ENCODE assay signal across 17 mouse cellular contexts in genomic region chr1:73118661-73119060, GRCm38 (mm10).
DNase-seq lines count a peak whose midpoint lies in the region; ATAC-seq lines count a peak whose summit lies in the region.
"Had no signal": no experiment of that assay in that cellular context is flagged by ENCODE, and none has a peak within 500 bp of the region (broad histone marks: within the 10 kb centered on the region; RNA-seq: fewer than 3 reads in every experiment).

No protein-coding gene starts in this region.

- no peaks in the 10 kb centered on the region for H3K9me3 ChIP-seq in heart, embryonic 11.5 days (replicated peaks; ENCODE audit: control insufficient read depth, low read length)
- H3K9me3 ChIP-seq in midbrain, embryonic 11.5 days (ENCODE audit: control insufficient read depth, low read length), result no peaks in the 10 kb centered on the region
- no peaks in the 10 kb centered on the region for H3K9me3 ChIP-seq in midbrain, embryonic 14.5 days (ENCODE audit: control insufficient read depth, low read length)
- H3K9me3 ChIP-seq: hindbrain, embryonic 12.5 days; liver, embryonic 13.5 days; midbrain, embryonic 10.5 days had no signal

- no peaks in the 10 kb centered on the region for H3K27me3 ChIP-seq in heart, embryonic 11.5 days (ENCODE audit: control insufficient read depth, insufficient read depth, low read length)
- no peaks in the 10 kb centered on the region for H3K27me3 ChIP-seq in midbrain, embryonic 11.5 days (ENCODE audit: control insufficient read depth, insufficient read depth, low read length)
- no peaks in the 10 kb centered on the region for H3K27me3 ChIP-seq in midbrain, embryonic 14.5 days (ENCODE audit: control insufficient read depth, insufficient read depth, low read length)
- H3K27me3 ChIP-seq: hindbrain, embryonic 12.5 days had no signal

- no peak for ATAC-seq in heart, embryonic 11.5 days (replicated peaks; ENCODE audit: insufficient number of reproducible peaks, low FRiP score, low TSS enrichment)
- ATAC-seq in midbrain, embryonic 11.5 days (ENCODE audit: low FRiP score), result no peak
- ATAC-seq in midbrain, embryonic 14.5 days (ENCODE audit: low FRiP score, low TSS enrichment), result no peak
- ATAC-seq: forebrain, embryonic 16.5 days; intestine, postnatal 0 days had no signal

- 77% methylated on average over 6 of the region's 6 CpGs for WGBS in heart, embryonic 11.5 days (ENCODE audit: insufficient replicate concordance)
- WGBS in midbrain, embryonic 11.5 days, result 79% methylated on average over 6 of the region's 6 CpGs
- WGBS in midbrain, embryonic 14.5 days, result 76% methylated on average over 6 of the region's 6 CpGs

- H3K4me1 ChIP-seq in heart, embryonic 11.5 days (ENCODE audit: control insufficient read depth, insufficient read depth, low read length), result no peaks in the 10 kb centered on the region
- H3K4me1 ChIP-seq in midbrain, embryonic 11.5 days (ENCODE audit: control insufficient read depth, insufficient read depth, low read length), result no peaks in the 10 kb centered on the region
- no peaks in the 10 kb centered on the region for H3K4me1 ChIP-seq in midbrain, embryonic 14.5 days (ENCODE audit: control insufficient read depth, insufficient read depth, low read length)
- H3K4me1 ChIP-seq: liver, embryonic 13.5 days had no signal

- no peak overlapping the region for H3K9ac ChIP-seq in heart, embryonic 11.5 days (ENCODE audit: low read depth, low read length)
- no peak overlapping the region for H3K9ac ChIP-seq in midbrain, embryonic 11.5 days (ENCODE audit: low read length)
- H3K9ac ChIP-seq in midbrain, embryonic 14.5 days (replicated peaks; ENCODE audit: low read length), result no peak overlapping the region
- H3K9ac ChIP-seq: hindbrain, embryonic 12.5 days; liver, embryonic 13.5 days had no signal

- H3K27ac ChIP-seq in heart, embryonic 11.5 days (ENCODE audit: low read depth, low read length), result no peak overlapping the region
- H3K27ac ChIP-seq in midbrain, embryonic 11.5 days (ENCODE audit: low read depth, low read length), result no peak overlapping the region
- no peak overlapping the region for H3K27ac ChIP-seq in midbrain, embryonic 14.5 days (replicated peaks; ENCODE audit: low read depth, low read length)
- H3K27ac ChIP-seq: hindbrain, embryonic 12.5 days; liver, embryonic 13.5 days; midbrain, embryonic 10.5 days had no signal

- H3K36me3 ChIP-seq in heart, embryonic 11.5 days (ENCODE audit: control insufficient read depth, insufficient read depth, low read length), result no peaks in the 10 kb centered on the region
- H3K36me3 ChIP-seq in midbrain, embryonic 11.5 days (ENCODE audit: control insufficient read depth, insufficient read depth, low read length), result no peaks in the 10 kb centered on the region
- H3K36me3 ChIP-seq in midbrain, embryonic 14.5 days (ENCODE audit: control insufficient read depth, insufficient read depth, low read length), result no peaks in the 10 kb centered on the region
- H3K36me3 ChIP-seq: hindbrain, embryonic 12.5 days; liver, embryonic 13.5 days; midbrain, embryonic 10.5 days had no signal

- no peak overlapping the region for H3K4me3 ChIP-seq in heart, embryonic 11.5 days (ENCODE audit: low read depth, low read length)
- no peak overlapping the region for H3K4me3 ChIP-seq in midbrain, embryonic 11.5 days (ENCODE audit: low read depth, low read length)
- no peak overlapping the region for H3K4me3 ChIP-seq in midbrain, embryonic 14.5 days (replicated peaks; ENCODE audit: low read depth, low read length)
- H3K4me3 ChIP-seq: hindbrain, embryonic 12.5 days; liver, embryonic 13.5 days; midbrain, embryonic 10.5 days had no signal

- DNase-seq in heart, adult 11 months, result peak; percentile 89
- DNase-seq in midbrain, embryonic 11.5 days (ENCODE audit: low spot score, missing footprints), result peak; percentile 45
- no peak for DNase-seq in midbrain, embryonic 14.5 days
- peak; percentile 67 for DNase-seq in gastrocnemius, postnatal 25 days
- peak; percentile 24 for DNase-seq in mesoderm, embryonic 11.5 days (ENCODE audit: low read depth, low spot score)
- DNase-seq in cerebellum, postnatal 36 days, result no peak
- no peak for DNase-seq in thymus, postnatal 14 days
- DNase-seq: cerebellum, adult 11 months; liver, embryonic 13.5 days; lung, postnatal 14 days; right cerebral cortex, postnatal 25 days; thymus, postnatal 4 days had no signal

- H3K4me2 ChIP-seq in heart, embryonic 11.5 days, result no peak overlapping the region
- no peak overlapping the region for H3K4me2 ChIP-seq in midbrain, embryonic 11.5 days
- H3K4me2 ChIP-seq in midbrain, embryonic 14.5 days (ENCODE audit: low read length), result no peak overlapping the region
- H3K4me2 ChIP-seq: hindbrain, embryonic 12.5 days; liver, embryonic 13.5 days had no signal

Comparison
In these comparisons a context has a peak if more than half of its experiments do, and no peak if none do; other contexts are left out.
1. DNase-seq: peak in heart, adult 11 months (single experiment), midbrain, embryonic 11.5 days (single experiment), gastrocnemius, postnatal 25 days (single experiment) and mesoderm, embryonic 11.5 days (single experiment); none in midbrain, embryonic 14.5 days (single experiment), cerebellum, postnatal 36 days (0 of 2) and thymus, postnatal 14 days (single experiment).